Mouse (Mus musculus): Measurements from ENCODE around the gene Rpl12. TPM values are rescaled to one million over a fixed set of nuclear protein-coding genes. Genes with fewer than 3 reads are reported as not detected.

Gene Rpl12
- total and polyA plus RNA-seq, 3 experiments = 1,968 to 4,306 (median 2,853) TPM

DNA sequence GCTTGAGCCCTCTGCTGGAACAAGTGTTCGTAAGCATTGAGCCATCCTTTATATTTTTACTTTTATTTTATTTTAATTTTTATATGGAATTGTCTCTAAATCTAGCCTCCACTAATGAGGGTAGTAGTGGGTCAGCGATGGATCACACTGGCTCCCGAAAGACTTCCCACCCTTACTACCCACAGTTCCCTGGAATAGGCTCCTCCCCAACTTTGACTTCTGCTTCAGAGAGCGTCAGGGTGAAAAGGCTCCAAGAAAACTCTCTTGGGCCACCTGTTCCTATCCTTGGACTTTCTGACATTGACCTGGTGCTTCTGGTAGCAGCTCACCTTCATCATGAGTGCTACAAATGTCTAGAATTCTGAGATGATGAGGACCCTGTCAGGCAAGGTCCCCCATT is 21.3 kb downstream of the Rpl12 start:
- Histone ChIP-seq H3K36me3 (replicated peaks) (peaks cover 18% of the 10 kb centered on the region), H3K27me3 (ENCODE audit: insufficient read depth, low read length) (peaks cover 24% of the 10 kb centered on the region), H3K4me3 (ENCODE audit: low read depth, low read length) (peak overlapping the region; percentile 28; the same call in 1 of the 2 replicates), H3K9me3 (replicated peaks) (no peaks in the 10 kb centered on the region), H3K4me1 (ENCODE audit: insufficient read depth, low read depth, low read length) (peaks cover 45% of the 10 kb centered on the region)
- TF ChIP-seq GATA1 (IDR thresholded peaks at IDR 0.05; ENCODE audit: borderline replicate concordance, low read length) = no peak
- DNase-seq (ENCODE audit: low spot score) (no peak), ATAC-seq (ENCODE audit: extremely low read depth, insufficient number of reproducible peaks, low FRiP score, poor library complexity, severe bottlenecking) (no peak)

DNA sequence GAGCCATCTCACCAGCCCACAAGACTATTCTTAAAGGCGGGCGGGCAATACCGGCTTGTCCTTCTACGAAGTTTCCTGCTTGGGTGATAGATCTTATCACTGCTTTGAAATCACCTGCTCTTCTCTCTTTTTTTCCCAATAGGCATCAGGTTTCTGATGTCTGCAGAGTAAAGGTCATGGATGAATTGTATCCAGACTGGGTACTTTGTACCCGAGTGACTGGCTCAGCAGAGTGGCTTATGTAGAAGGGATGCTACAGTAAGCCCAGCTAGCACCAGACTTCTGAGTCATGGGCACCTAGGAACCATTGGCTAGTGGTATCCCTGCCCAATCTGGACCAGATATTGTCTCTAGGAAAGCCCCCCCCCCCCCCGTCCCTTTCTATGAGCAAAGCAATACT is 22.3 kb downstream of the Rpl12 start:
- Histone ChIP-seq H3K36me3 (replicated peaks) (peaks cover 9% of the 10 kb centered on the region), H3K4me1 (ENCODE audit: insufficient read depth, low read depth, low read length) (peaks cover 36% of the 10 kb centered on the region), H3K27me3 (ENCODE audit: insufficient read depth, low read length) (peaks cover 28% of the 10 kb centered on the region), H3K4me3 (ENCODE audit: low read depth, low read length) (no peak overlapping the region), H3K9me3 (replicated peaks) (no peaks in the 10 kb centered on the region)
- DNase-seq (ENCODE audit: low spot score) (no peak), ATAC-seq (ENCODE audit: extremely low read depth, insufficient number of reproducible peaks, low FRiP score, poor library complexity, severe bottlenecking) (no peak)
- no peak for TF ChIP-seq GATA2 (IDR thresholded peaks at IDR 0.05; ENCODE audit: borderline replicate concordance, low read depth, low read length)
- no peak for TF ChIP-seq TAL1 (conservative IDR thresholded peaks at IDR 0.05; ENCODE audit: low read depth, low read length)
- TF ChIP-seq GATA1 (IDR thresholded peaks at IDR 0.05; ENCODE audit: borderline replicate concordance, low read length) = no peak
- TF ChIP-seq CTCF (IDR thresholded peaks at IDR 0.05; ENCODE audit: low read depth, low read length) = no peak
- no peak for TF ChIP-seq POLR2AphosphoS5 (IDR thresholded peaks at IDR 0.05; ENCODE audit: insufficient replicate concordance, low read depth, low read length)

DNA sequence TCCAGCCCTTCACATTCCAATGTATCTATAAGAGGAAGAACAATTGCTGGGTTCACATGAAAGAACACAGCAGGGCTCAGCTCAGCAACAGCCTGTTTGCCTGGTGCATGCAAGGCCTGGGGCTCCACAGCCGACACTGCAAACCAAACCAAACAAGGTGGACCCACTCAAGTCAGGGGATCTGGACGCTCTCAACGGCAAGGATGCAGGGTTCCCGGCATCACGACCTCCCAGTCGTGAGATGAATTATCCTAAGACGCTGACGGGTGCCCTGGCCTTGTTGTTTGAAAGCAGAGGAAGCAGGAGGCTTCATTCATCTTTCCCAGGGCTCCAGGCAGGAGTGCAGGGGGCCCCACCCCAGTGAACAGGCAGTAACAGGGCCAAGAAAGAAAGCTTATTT is 24.5 kb downstream of the Rpl12 start:
- H3K4me1 ChIP-seq (ENCODE audit: insufficient read depth, low read depth, low read length) = peaks cover 20% of the 10 kb centered on the region
- no peak for ATAC-seq (ENCODE audit: extremely low read depth, insufficient number of reproducible peaks, low FRiP score, poor library complexity, severe bottlenecking)
- peaks cover 28% of the 10 kb centered on the region for H3K27me3 ChIP-seq (ENCODE audit: insufficient read depth, low read length)
- no peak for DNase-seq (ENCODE audit: low spot score)
- no peaks in the 10 kb centered on the region for H3K36me3 ChIP-seq (replicated peaks)
- H3K4me3 ChIP-seq (ENCODE audit: low read depth, low read length) = no peak overlapping the region
- no peaks in the 10 kb centered on the region for H3K9me3 ChIP-seq (replicated peaks)
- TF ChIP-seq CTCF (IDR thresholded peaks at IDR 0.05; ENCODE audit: low read depth, low read length) (no peak), POLR2AphosphoS5 (IDR thresholded peaks at IDR 0.05; ENCODE audit: insufficient replicate concordance, low read depth, low read length) (no peak), TAL1 (conservative IDR thresholded peaks at IDR 0.05; ENCODE audit: low read depth, low read length) (no peak), GATA2 (IDR thresholded peaks at IDR 0.05; ENCODE audit: borderline replicate concordance, low read depth, low read length) (no peak), GATA1 (IDR thresholded peaks at IDR 0.05; ENCODE audit: borderline replicate concordance, low read length) (no peak)

DNA sequence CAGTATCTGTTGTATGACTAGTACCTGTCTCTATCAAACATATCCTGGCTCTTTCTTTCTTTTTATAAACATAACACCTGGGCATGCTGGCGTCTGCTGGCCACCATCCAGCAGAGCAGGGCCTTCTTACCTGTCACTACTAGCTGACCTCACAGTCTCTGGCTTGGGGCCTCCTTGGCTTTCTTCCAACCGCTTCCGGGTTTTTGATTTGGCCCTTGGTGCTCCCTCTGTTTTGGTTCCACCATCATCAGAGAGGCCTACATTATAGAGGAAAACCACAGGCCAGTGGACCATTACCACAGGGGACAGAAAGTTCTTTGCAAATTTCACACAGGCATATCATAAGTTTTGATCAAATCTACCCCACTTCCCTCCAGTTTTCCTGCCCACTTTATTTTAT is 28.0 kb downstream of the Rpl12 start:
- Histone ChIP-seq H3K9me3 (replicated peaks) (no peaks in the 10 kb centered on the region), H3K4me1 (ENCODE audit: insufficient read depth, low read depth, low read length) (no peaks in the 10 kb centered on the region), H3K36me3 (replicated peaks) (no peaks in the 10 kb centered on the region), H3K27me3 (ENCODE audit: insufficient read depth, low read length) (peaks cover 45% of the 10 kb centered on the region), H3K4me3 (ENCODE audit: low read depth, low read length) (no peak overlapping the region)
- ATAC-seq (ENCODE audit: extremely low read depth, insufficient number of reproducible peaks, low FRiP score, poor library complexity, severe bottlenecking) = no peak
- DNase-seq (ENCODE audit: low spot score) = no peak
- TF ChIP-seq GATA1 (IDR thresholded peaks at IDR 0.05; ENCODE audit: borderline replicate concordance, low read length) = no peak
- TF ChIP-seq GATA2 (IDR thresholded peaks at IDR 0.05; ENCODE audit: borderline replicate concordance, low read depth, low read length) = no peak
- no peak for TF ChIP-seq POLR2AphosphoS5 (IDR thresholded peaks at IDR 0.05; ENCODE audit: insufficient replicate concordance, low read depth, low read length)
- no peak for TF ChIP-seq TAL1 (conservative IDR thresholded peaks at IDR 0.05; ENCODE audit: low read depth, low read length)
- no peak for TF ChIP-seq CTCF (IDR thresholded peaks at IDR 0.05; ENCODE audit: low read depth, low read length)

DNA sequence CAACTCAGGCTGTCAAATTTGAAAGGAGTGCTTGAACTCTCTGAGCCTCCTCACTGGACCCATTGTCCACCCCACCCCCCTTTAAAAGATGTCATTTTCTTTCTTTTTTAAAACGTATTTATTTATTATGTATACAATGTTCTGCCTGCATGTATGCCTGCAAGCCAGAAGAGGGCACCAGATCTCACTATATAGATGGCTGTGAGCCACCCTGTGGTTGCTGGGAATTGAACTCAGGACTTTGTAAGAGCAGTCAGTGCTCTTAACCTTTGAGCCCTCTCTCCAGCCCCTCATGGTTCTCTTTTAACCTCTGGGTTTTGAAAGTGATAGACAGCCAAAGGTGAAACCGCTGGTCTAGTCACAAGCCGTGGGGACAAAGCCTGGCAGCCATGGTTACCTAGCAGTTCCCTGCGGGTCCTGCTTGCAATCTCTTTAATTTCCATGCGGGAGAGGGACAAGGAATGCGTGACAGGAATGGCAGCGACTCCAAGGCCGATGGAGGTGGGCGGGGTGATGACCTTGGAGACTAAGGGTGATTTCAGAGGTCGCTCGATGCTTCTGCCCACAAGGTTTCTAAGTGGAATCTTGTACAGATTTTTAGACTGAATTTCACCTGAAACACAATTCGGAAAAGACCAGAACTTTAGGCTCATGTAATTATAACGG is 28.9 kb downstream of the Rpl12 start:
- DNase-seq (ENCODE audit: low spot score) (no peak), ATAC-seq (ENCODE audit: extremely low read depth, insufficient number of reproducible peaks, low FRiP score, poor library complexity, severe bottlenecking) (no peak)
- H3K27me3 ChIP-seq (ENCODE audit: insufficient read depth, low read length) = peaks cover 51% of the 10 kb centered on the region

DNA sequence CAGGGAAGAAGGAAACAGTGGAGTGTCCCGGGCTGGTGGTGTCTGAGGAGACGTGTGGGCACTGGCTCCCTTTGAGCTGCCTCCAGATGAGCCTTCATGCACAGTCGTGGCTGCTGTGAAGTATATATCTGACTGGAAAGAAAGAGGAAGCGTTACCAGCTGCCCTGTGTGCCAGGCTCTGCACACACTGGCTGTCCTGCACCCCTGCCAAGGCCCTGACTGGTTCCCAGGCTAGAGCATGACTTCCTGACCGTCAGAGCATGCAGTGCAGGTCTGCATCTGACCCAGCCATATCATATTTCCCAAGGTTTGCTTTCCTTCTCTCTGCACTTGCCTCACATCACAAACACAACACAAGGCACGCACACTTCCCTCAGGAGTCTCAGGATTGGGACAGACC is 30.8 kb downstream of the Rpl12 start:
- peaks cover 39% of the 10 kb centered on the region for H3K27me3 ChIP-seq (ENCODE audit: insufficient read depth, low read length)

More for the DNA sequence above, 28.9 kb downstream of the Rpl12 start:
- Histone ChIP-seq H3K36me3 (replicated peaks) (no peaks in the 10 kb centered on the region), H3K9me3 (replicated peaks) (no peaks in the 10 kb centered on the region), H3K4me1 (ENCODE audit: insufficient read depth, low read depth, low read length) (no peaks in the 10 kb centered on the region), H3K4me3 (ENCODE audit: low read depth, low read length) (no peak overlapping the region)
- no peak for TF ChIP-seq TAL1 (conservative IDR thresholded peaks at IDR 0.05; ENCODE audit: low read depth, low read length)
- no peak for TF ChIP-seq POLR2AphosphoS5 (IDR thresholded peaks at IDR 0.05; ENCODE audit: insufficient replicate concordance, low read depth, low read length)
- no peak for TF ChIP-seq GATA2 (IDR thresholded peaks at IDR 0.05; ENCODE audit: borderline replicate concordance, low read depth, low read length)
- TF ChIP-seq CTCF (IDR thresholded peaks at IDR 0.05; ENCODE audit: low read depth, low read length) = no peak
- no peak for TF ChIP-seq GATA1 (IDR thresholded peaks at IDR 0.05; ENCODE audit: borderline replicate concordance, low read length)

More for the DNA sequence above, 30.8 kb downstream of the Rpl12 start:
- Histone ChIP-seq H3K4me1 (ENCODE audit: insufficient read depth, low read depth, low read length) (no peaks in the 10 kb centered on the region), H3K36me3 (replicated peaks) (no peaks in the 10 kb centered on the region), H3K4me3 (ENCODE audit: low read depth, low read length) (no peak overlapping the region), H3K9me3 (replicated peaks) (no peaks in the 10 kb centered on the region)
- DNase-seq (ENCODE audit: low spot score) = no peak
- ATAC-seq (ENCODE audit: extremely low read depth, insufficient number of reproducible peaks, low FRiP score, poor library complexity, severe bottlenecking) = no peak
- TF ChIP-seq GATA1 (IDR thresholded peaks at IDR 0.05; ENCODE audit: borderline replicate concordance, low read length) = no peak
- no peak for TF ChIP-seq POLR2AphosphoS5 (IDR thresholded peaks at IDR 0.05; ENCODE audit: insufficient replicate concordance, low read depth, low read length)
- TF ChIP-seq GATA2 (IDR thresholded peaks at IDR 0.05; ENCODE audit: borderline replicate concordance, low read depth, low read length) = no peak
- no peak for TF ChIP-seq TAL1 (conservative IDR thresholded peaks at IDR 0.05; ENCODE audit: low read depth, low read length)
- no peak for TF ChIP-seq CTCF (IDR thresholded peaks at IDR 0.05; ENCODE audit: low read depth, low read length)
